Mouse (Mus musculus) embryo, embryonic 10.5 days (tissue): ENCODE results near the gene Mcm8.

Experiments
- DNase-seq: peaks from one replicate; pipeline ENCODE4 v3.0.0-alpha.2; 2015; ENCODE audit warnings: low spot score

Mcm8 gene

DNA sequence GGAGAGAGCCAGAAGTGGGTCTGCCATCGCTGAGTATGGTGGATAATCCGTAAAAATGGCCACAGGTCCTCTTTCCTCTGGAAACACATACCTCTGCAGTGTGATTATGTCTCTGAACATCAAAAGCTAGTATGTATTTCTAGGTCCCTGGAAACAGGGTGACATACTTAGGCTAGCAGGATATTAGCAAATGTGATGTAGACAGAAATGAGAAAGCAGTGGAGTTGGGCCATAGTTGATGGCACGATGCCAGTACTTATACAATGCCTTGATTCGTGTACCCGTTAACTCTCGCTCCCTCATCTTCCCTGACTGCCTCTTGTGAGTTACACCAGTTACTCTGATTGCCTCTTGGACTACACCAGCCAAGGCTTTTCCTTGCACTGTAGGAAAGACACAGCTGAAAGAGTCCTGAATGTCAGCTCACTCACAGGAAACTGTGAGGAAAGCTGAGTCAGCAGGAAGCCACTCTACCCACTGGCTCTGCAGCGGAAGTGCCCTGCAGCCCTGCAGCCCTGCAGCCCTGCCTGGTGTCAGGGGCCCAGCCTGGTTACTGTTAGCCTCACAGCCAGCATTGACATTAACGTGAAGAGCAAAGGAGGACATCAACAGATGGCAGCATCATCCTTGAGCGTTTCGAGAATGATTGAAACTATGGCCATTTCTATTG is 57.9 kb downstream of the Mcm8 start:
- no peak for DNase-seq

DNA sequence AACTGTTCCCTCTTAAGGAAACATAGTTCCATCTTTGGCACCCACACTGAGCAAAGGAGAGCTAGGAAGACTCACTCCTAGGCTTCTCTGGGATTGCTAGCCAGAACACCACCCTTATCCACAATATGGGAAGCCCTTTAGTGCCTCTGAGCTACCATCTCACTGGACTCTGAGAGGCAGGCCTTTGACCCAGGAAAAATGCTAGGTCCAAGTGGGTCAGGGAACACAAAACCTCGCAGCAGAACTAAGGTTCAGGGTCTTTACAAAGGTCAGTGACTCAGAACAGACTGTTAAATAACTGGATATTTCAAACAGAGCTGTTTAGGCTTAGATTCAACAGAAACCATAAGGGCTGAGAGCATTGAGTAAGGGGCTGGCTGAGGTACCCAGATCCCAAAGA is 61.0 kb downstream of the Mcm8 start:
- no peak for DNase-seq

DNA sequence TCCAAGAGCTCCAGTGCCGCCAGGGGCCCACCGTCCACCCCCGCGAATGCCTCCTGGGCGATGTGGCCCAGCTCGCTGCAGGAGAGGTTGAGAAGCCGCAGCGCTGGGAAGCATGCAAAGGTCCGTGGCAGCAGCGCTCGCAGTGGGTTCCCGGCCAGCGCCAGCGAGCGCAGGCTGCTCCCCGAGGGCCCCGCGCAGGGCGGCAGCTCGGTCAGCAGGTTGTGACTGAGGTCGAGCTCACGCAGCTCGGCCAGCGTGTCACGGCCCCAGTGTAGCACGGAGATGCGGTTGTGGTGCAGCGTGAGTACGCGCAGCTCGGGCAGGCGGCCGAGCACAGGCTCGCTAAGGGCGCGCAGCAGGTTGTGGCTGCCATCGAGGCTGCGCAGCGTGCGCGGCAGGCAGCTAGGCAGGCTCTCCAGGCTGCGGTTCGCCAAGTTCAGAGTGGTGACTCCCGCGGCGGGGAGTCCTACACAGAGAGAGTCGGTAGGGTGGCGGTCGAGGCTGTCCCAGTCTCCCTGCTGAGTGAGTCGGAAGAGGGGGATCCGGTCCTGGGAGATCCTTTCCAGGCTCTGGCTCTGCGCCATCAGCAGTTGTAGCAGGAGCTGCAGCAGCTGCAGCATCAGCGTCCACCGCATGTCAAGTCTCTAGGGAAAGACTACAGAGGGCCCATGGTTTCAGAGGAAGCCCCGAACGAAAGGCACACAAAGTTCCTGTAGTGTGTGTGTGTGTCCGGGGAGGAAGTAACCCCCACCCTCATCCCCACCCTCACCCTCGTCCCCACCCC is 63.5 kb downstream of the Mcm8 start:
- peak; percentile 59 for DNase-seq

DNA sequence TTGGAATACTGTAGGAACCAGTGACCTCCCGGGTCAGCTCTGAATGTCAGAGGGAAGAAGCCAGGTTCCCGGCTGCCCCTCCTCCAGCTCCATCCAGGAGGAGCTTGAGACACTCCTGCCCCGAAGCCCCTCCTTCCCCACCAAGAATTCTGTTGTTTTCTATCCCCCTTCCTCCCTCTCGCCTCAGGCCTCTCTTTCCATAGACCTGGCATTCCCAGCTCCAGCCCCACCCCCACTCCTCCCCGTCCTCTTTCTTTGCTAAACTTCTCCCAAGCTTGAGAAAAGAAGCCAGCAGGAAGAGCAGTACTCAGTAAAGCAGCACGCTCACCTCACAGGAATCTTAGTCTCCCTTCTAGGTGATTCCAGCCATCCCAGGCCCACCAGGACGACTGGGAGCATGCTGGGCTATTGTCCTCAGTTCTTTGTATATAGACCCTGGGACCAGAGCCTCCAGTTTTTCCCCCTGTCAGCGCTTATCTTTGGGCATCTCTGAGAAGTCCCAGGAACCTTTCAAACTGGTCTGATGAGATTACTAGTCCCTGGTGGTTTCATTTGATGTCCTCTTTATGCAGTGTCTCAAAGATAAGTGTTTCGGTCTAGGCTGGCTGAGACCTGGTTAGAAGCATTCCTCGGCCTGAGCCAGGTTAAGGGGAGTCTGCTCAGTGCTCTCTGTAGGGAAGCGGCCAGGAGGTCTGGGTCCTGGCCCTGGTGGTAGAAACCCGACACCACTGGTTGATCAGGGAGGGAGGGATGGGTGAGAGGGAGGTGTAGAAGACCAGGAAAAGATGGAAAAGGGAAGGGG is 65.1 kb downstream of the Mcm8 start, which contains the start of gene Lrrn4:
Lrrn4 (minus strand) TSS at position 48 of the 802 bp plus-strand sequence.
- DNase-seq, result peak; percentile 48

DNA sequence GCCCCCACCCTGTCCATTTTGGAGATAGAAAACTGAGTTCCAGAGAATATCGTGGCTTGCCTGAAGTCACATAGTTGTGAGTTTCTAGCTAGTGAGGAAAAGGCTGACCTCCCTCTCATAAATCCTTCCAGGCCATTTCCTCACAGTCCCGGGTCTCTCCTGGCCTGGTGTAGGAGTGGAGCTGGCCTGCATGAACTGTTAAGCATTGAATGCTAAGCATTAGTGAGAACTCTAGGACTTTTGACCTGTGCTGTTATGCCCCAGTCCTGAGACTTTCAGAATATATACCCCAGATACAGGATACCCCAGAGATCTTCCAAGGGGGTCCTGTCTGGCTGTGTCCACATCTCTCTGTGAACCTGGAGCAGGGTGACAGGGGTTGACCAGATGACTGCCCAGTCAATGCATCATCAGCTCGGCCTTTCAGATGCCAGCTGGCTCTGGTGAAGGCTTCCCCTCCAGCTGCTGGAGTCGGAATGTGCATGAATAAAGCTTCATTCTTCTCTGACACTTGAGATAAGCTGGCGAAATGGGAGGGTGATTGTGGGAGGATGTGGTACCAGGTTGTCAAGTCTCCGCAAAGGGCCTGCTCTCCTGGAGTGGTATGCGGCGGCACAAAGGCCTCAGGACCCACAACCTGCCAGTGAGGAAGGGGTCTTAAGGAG is 68.5 kb downstream of the Mcm8 start:
- peak; percentile 4 for DNase-seq

- no peak for DNase-seq
Observed at GRCm38 (mm10) chr2:132885312-132885711, 69.4 kb downstream of the Mcm8 start.
